Mouse (Mus musculus) spleen, adult 2 months (tissue): ENCODE measurements around the gene Ccdc34. TPM values are rescaled to one million over a fixed set of nuclear protein-coding genes. Genes with fewer than 3 reads are reported as not detected.

ENCODE experiments used
- DNase-seq, 2 experiments: peaks; one replicate each; pipeline versions ENCODE4 v3.0.0 to v3.0.0-alpha.2; 2012 to 2021; ENCODE audit warnings: low spot score in 2 of 2, low read depth in 1 of 2
- H3K27ac ChIP-seq: fragments of 200-500 bp; 2 replicates; pipeline ENCODE4 v1.5.1; 2012; ENCODE audit warnings: low read length, inconsistent platforms; ENCODE audit not compliant: insufficient read depth
- H3K27me3 ChIP-seq: fragments of 200-500 bp; 2 replicates; pipeline ENCODE4 v1.6.1; 2012; ENCODE audit warnings: mild to moderate bottlenecking, moderate library complexity, low read length, inconsistent platforms; ENCODE audit not compliant: control insufficient read depth, insufficient read depth
- H3K36me3 ChIP-seq: fragments of 200-500 bp; 2 replicates; pipeline ENCODE4 v1.6.1; 2012; ENCODE audit warnings: mild to moderate bottlenecking, low read length, inconsistent platforms; ENCODE audit not compliant: control insufficient read depth, insufficient read depth
- H3K4me1 ChIP-seq: fragments of 200-500 bp; 2 replicates; pipeline ENCODE4 v1.6.1; 2011; ENCODE audit warnings: inconsistent platforms; ENCODE audit not compliant: control insufficient read depth, insufficient read depth, insufficient read length
- H3K4me3 ChIP-seq: fragments of 200-500 bp; 2 replicates; pipeline ENCODE4 v1.5.1; 2011; ENCODE audit warnings: mild to moderate bottlenecking, inconsistent platforms; ENCODE audit not compliant: insufficient read depth, insufficient read length; ENCODE audit errors: extremely low read depth
- CTCF ChIP-seq: fragments of 200-500 bp; IDR thresholded peaks from 2 replicates; pipeline ENCODE4 v1.5.1; 2011; ENCODE audit warnings: mild to moderate bottlenecking, inconsistent platforms; ENCODE audit not compliant: insufficient read depth, insufficient read length, insufficient replicate concordance; ENCODE audit errors: extremely low read depth
- POLR2A ChIP-seq: fragments of 200-500 bp; IDR thresholded peaks from 2 replicates; pipeline ENCODE4 v1.6.1; 2011; ENCODE audit warnings: low read depth, low read length, inconsistent platforms
- WGBS: fragments of 180-500 bp; shearing (Covaris S2); methylation state at CpG from one replicate; pipeline ENCODE4 v1.1.7; 2018; 5-methylcytosine and 5-hydroxymethylcytosine counted together
- polyA plus RNA-seq: library from polyadenylated mRNA; depleted of rRNA; stranded (reverse); fragments of >200 nt; gene quantifications from 2 replicates; pipeline ENCODE4 v1.2.3, GENCODE M21; 2012

Gene Ccdc34
- polyA plus RNA-seq, 1 experiment, result 3.3 TPM

- WGBS, result 42% methylated on average over 7 of the region's 7 CpGs
These were observed 530 bp upstream of the Ccdc34 start for GRCm38 (mm10) chr2:110017087-110017486.

GRCm38 (mm10) chr2:110019656-110020055 lies 2.0 kb downstream of the Ccdc34 start:
- no peaks in the 10 kb centered on the region for H3K4me1 ChIP-seq
- no peak overlapping the region for H3K4me3 ChIP-seq
- no peaks in the 10 kb centered on the region for H3K27me3 ChIP-seq
- no peak for DNase-seq
- no peaks in the 10 kb centered on the region for H3K36me3 ChIP-seq
- 97% methylated on average over 4 of the region's 4 CpGs for WGBS
- TF ChIP-seq CTCF (no peak), POLR2A (no peak)
- no peak overlapping the region for H3K27ac ChIP-seq

More at GRCm38 (mm10) chr2:110017087-110017486, 530 bp upstream of the Ccdc34 start:
- H3K4me3 ChIP-seq, result peak overlapping the region; percentile 76; the same call in 1 of the 2 replicates
- TF ChIP-seq POLR2A, result no peak
- TF ChIP-seq CTCF, result no peak
- no peak for DNase-seq
- no peaks in the 10 kb centered on the region for H3K36me3 ChIP-seq
- H3K4me1 ChIP-seq, result no peaks in the 10 kb centered on the region
- no peaks in the 10 kb centered on the region for H3K27me3 ChIP-seq
- no peak overlapping the region for H3K27ac ChIP-seq

- Histone ChIP-seq H3K4me3 (no peak overlapping the region), H3K4me1 (no peaks in the 10 kb centered on the region), H3K27me3 (no peaks in the 10 kb centered on the region), H3K27ac (no peak overlapping the region), H3K36me3 (no peaks in the 10 kb centered on the region)
- DNase-seq, result no peak
- WGBS, result 80% methylated on average over 1 of the region's 1 CpGs
- TF ChIP-seq CTCF, result no peak
- TF ChIP-seq POLR2A, result no peak
These were observed 2.8 kb downstream of the Ccdc34 start for GRCm38 (mm10) chr2:110020430-110020829.

- Histone ChIP-seq H3K27ac (no peak overlapping the region), H3K4me3 (no peak overlapping the region), H3K36me3 (peaks cover 1% of the 10 kb centered on the region; the same call in 1 of the 2 replicates), H3K4me1 (no peaks in the 10 kb centered on the region), H3K27me3 (no peaks in the 10 kb centered on the region)
- WGBS, result 87% methylated on average over 4 of the region's 4 CpGs
- TF ChIP-seq POLR2A (no peak), CTCF (no peak)
- DNase-seq, result no peak
These were observed 18.6 kb downstream of the Ccdc34 start for GRCm38 (mm10) chr2:110036265-110036664.

GRCm38 (mm10) chr2:110036665-110037064 lies 19.0 kb downstream of the Ccdc34 start:
- no peak overlapping the region for H3K27ac ChIP-seq
- H3K36me3 ChIP-seq, result peaks cover 1% of the 10 kb centered on the region; the same call in 1 of the 2 replicates

GRCm38 (mm10) chr2:110037221-110037620 lies 19.6 kb downstream of the Ccdc34 start:
- peaks cover 1% of the 10 kb centered on the region; the same call in 1 of the 2 replicates for H3K36me3 ChIP-seq
- no peak for TF ChIP-seq CTCF
- no peak for TF ChIP-seq POLR2A
- H3K4me1 ChIP-seq, result no peaks in the 10 kb centered on the region
- 94% methylated on average over 2 of the region's 2 CpGs for WGBS
- no peak overlapping the region for H3K4me3 ChIP-seq
- no peak overlapping the region for H3K27ac ChIP-seq
- no peak for DNase-seq
- no peaks in the 10 kb centered on the region for H3K27me3 ChIP-seq

More at GRCm38 (mm10) chr2:110036665-110037064, 19.0 kb downstream of the Ccdc34 start:
- H3K27me3 ChIP-seq, result no peaks in the 10 kb centered on the region
- no peak overlapping the region for H3K4me3 ChIP-seq
- no peaks in the 10 kb centered on the region for H3K4me1 ChIP-seq
- DNase-seq, result no peak
- TF ChIP-seq POLR2A (no peak), CTCF (no peak)
- 88% methylated on average over 4 of the region's 4 CpGs for WGBS

GRCm38 (mm10) chr2:110038341-110038740 lies 20.7 kb downstream of the Ccdc34 start:
- Histone ChIP-seq H3K27me3 (no peaks in the 10 kb centered on the region), H3K36me3 (no peaks in the 10 kb centered on the region), H3K4me1 (no peaks in the 10 kb centered on the region), H3K4me3 (no peak overlapping the region), H3K27ac (no peak overlapping the region)
- no peak for DNase-seq
- 98% methylated on average over 5 of the region's 5 CpGs for WGBS
- TF ChIP-seq CTCF (no peak), POLR2A (no peak)
